Mouse (Mus musculus): ENCODE data around the gene Olfr97.

GRCm38 (mm10) chr17:37246715-37247114, 9.6 kb upstream of the Olfr97 start:
- TF ChIP-seq CTCF (IDR thresholded peaks at IDR 0.05) (no peak), EP300 (IDR thresholded peaks at IDR 0.05) (no peak)

All from lung, postnatal 0 days (tissue).